8 mouse cellular contexts compared by ENCODE assay signal in genomic region chr9:21917493-21918034, GRCm38 (mm10). TPM values are rescaled to one million over a fixed set of nuclear protein-coding genes. Genes with fewer than 3 reads are reported as not detected.
DNase-seq lines count a peak whose midpoint lies in the region; ATAC-seq and TF ChIP-seq lines count a peak whose summit lies in the region.

No protein-coding gene starts in this region.

- intact Hi-C loops in left cerebral cortex, postnatal 36 days (cut with DNase I), result no loop called here

- peak overlapping the region; percentile 49 for H3K9ac ChIP-seq in kidney, embryonic 16.5 days (replicated peaks; ENCODE audit: low read length)
- H3K9ac ChIP-seq in embryonic facial prominence, embryonic 13.5 days, result peak overlapping the region; percentile 72
- H3K9ac ChIP-seq in hindbrain, embryonic 11.5 days (ENCODE audit: low read depth, low read length), result peak overlapping the region; percentile 69
- H3K9ac ChIP-seq in stomach, postnatal 0 days (ENCODE audit: low read length), result peak overlapping the region; percentile 92

- no peak for DNase-seq in kidney, adult 18-20 months
- no peak for DNase-seq in hindbrain, embryonic 11.5 days (ENCODE audit: low spot score)
- peak; percentile 85 to 90 for DNase-seq in left cerebral cortex, postnatal 36 days (ENCODE audit: low spot score in 2 of 2)
- peak; percentile 55 for DNase-seq in stomach, postnatal 0 days (ENCODE audit: low spot score)
- no peak for DNase-seq in thymus, postnatal 0 days (ENCODE audit: low spot score)

- 2% methylated on average over 32 of the region's 35 CpGs for WGBS in kidney, embryonic 16.5 days
- 2% methylated on average over 34 of the region's 35 CpGs for WGBS in embryonic facial prominence, embryonic 13.5 days
- WGBS in hindbrain, embryonic 11.5 days, result 2% methylated on average over 34 of the region's 35 CpGs
- 2% methylated on average over 35 of the region's 35 CpGs for WGBS in stomach, postnatal 0 days

- H3K27ac ChIP-seq in kidney, embryonic 16.5 days (ENCODE audit: low read length), result no peak overlapping the region
- H3K27ac ChIP-seq in embryonic facial prominence, embryonic 13.5 days, result no peak overlapping the region; the same call in 1 of the 2 replicates
- 0 out of 2 replicates have a peak overlapping the region, but pooled peaks have one; percentile 53 for H3K27ac ChIP-seq in hindbrain, embryonic 11.5 days (ENCODE audit: low read depth, low read length)
- H3K27ac ChIP-seq in stomach, postnatal 0 days (replicated peaks), result peak overlapping the region; percentile 99

- no peak for TF ChIP-seq CTCF in stomach, postnatal 0 days (IDR thresholded peaks at IDR 0.05; ENCODE audit: low read depth)

- H3K4me3 ChIP-seq in kidney, embryonic 16.5 days (ENCODE audit: low read length), result peak overlapping the region; percentile 50
- H3K4me3 ChIP-seq in embryonic facial prominence, embryonic 13.5 days, result peak overlapping the region; percentile 54
- H3K4me3 ChIP-seq in hindbrain, embryonic 11.5 days (ENCODE audit: low read depth, low read length), result peak overlapping the region; percentile 52
- H3K4me3 ChIP-seq in megakaryocyte, embryonic 14.5 days (replicated peaks), result peak overlapping the region; percentile 98
- peak overlapping the region; percentile 74 for H3K4me3 ChIP-seq in stomach, postnatal 0 days (ENCODE audit: low read depth, low read length)

- peaks cover 12% of the 10 kb centered on the region; the same call in 1 of the 2 replicates for H3K4me1 ChIP-seq in kidney, embryonic 16.5 days (ENCODE audit: insufficient read depth, low read length)
- H3K4me1 ChIP-seq in embryonic facial prominence, embryonic 13.5 days, result 0 out of 2 replicates have a peak, but pooled peaks cover 11% of the 10 kb centered on the region
- peaks cover 2% of the 10 kb centered on the region; the same call in 1 of the 2 replicates for H3K4me1 ChIP-seq in hindbrain, embryonic 11.5 days (replicated peaks; ENCODE audit: control insufficient read depth, insufficient read depth, low read length)
- peaks cover 49% of the 10 kb centered on the region for H3K4me1 ChIP-seq in megakaryocyte, embryonic 14.5 days
- no peaks in the 10 kb centered on the region for H3K4me1 ChIP-seq in stomach, postnatal 0 days (replicated peaks; ENCODE audit: control insufficient read depth, insufficient read depth)

- peak overlapping the region; percentile 66 for H3K4me2 ChIP-seq in kidney, embryonic 16.5 days (replicated peaks; ENCODE audit: low read depth, low read length)
- H3K4me2 ChIP-seq in embryonic facial prominence, embryonic 13.5 days, result peak overlapping the region; percentile 86
- peak overlapping the region; percentile 96 for H3K4me2 ChIP-seq in hindbrain, embryonic 11.5 days (replicated peaks; ENCODE audit: low read depth, low read length)
- H3K4me2 ChIP-seq in stomach, postnatal 0 days (replicated peaks; ENCODE audit: low read depth), result peak overlapping the region; percentile 90

- TF ChIP-seq EP300 in stomach, postnatal 0 days (optimal IDR thresholded peaks at IDR 0.05), result no peak

- no peaks in the 10 kb centered on the region for H3K36me3 ChIP-seq in kidney, embryonic 16.5 days (ENCODE audit: insufficient read depth, low read length)
- peaks cover 6% of the 10 kb centered on the region; the same call in 1 of the 2 replicates for H3K36me3 ChIP-seq in embryonic facial prominence, embryonic 13.5 days
- no peaks in the 10 kb centered on the region for H3K36me3 ChIP-seq in hindbrain, embryonic 11.5 days (ENCODE audit: control insufficient read depth, insufficient read depth, low read length)
- peaks cover 29% of the 10 kb centered on the region for H3K36me3 ChIP-seq in megakaryocyte, embryonic 14.5 days (replicated peaks; ENCODE audit: low read length)
- H3K36me3 ChIP-seq in stomach, postnatal 0 days (ENCODE audit: control insufficient read depth, insufficient read depth, low read length), result peaks cover 3% of the 10 kb centered on the region; the same call in 1 of the 2 replicates

- H3K9me3 ChIP-seq in kidney, embryonic 16.5 days (ENCODE audit: low read length), result no peaks in the 10 kb centered on the region
- H3K9me3 ChIP-seq in embryonic facial prominence, embryonic 13.5 days, result no peaks in the 10 kb centered on the region
- no peaks in the 10 kb centered on the region for H3K9me3 ChIP-seq in hindbrain, embryonic 11.5 days (ENCODE audit: control insufficient read depth, low read length)
- H3K9me3 ChIP-seq in megakaryocyte, embryonic 14.5 days, result no peaks in the 10 kb centered on the region
- no peaks in the 10 kb centered on the region for H3K9me3 ChIP-seq in stomach, postnatal 0 days (ENCODE audit: control insufficient read depth, low read length)

- no peaks in the 10 kb centered on the region for H3K27me3 ChIP-seq in kidney, embryonic 16.5 days (ENCODE audit: insufficient read depth, low read length)
- H3K27me3 ChIP-seq in embryonic facial prominence, embryonic 13.5 days, result peaks cover 25% of the 10 kb centered on the region
- H3K27me3 ChIP-seq in hindbrain, embryonic 11.5 days (ENCODE audit: control insufficient read depth, insufficient read depth, low read length), result peaks cover 5% of the 10 kb centered on the region; the same call in 1 of the 2 replicates
- peaks cover 9% of the 10 kb centered on the region for H3K27me3 ChIP-seq in megakaryocyte, embryonic 14.5 days (replicated peaks)
- no peaks in the 10 kb centered on the region for H3K27me3 ChIP-seq in stomach, postnatal 0 days (ENCODE audit: control insufficient read depth, insufficient read depth, low read length)

- no peak; the same call in none of the 2 replicates for ATAC-seq in kidney, embryonic 16.5 days (ENCODE audit: low FRiP score, low TSS enrichment)
- ATAC-seq in embryonic facial prominence, embryonic 13.5 days (ENCODE audit: insufficient number of reproducible peaks, insufficient read depth, low FRiP score, low TSS enrichment, low read depth), result peak; percentile 63
- peak; percentile 83; the same call in 1 of the 2 replicates for ATAC-seq in hindbrain, embryonic 11.5 days (ENCODE audit: low FRiP score)
- ATAC-seq in stomach, postnatal 0 days (ENCODE audit: low FRiP score, low TSS enrichment), result peak; percentile 45

RNA-seq across cellular contexts. Expression of gene Rab3d, which starts 0.4 kb away (rescaled TPM):
- 14.2 and 14.4 TPM in 2 replicates for polyA plus RNA-seq in kidney, embryonic 16.5 days (2015; fragmentation: Nextera tagmentation; extraction: Ambion mirVana)
- polyA plus RNA-seq in embryonic facial prominence, embryonic 13.5 days (2015; fragmentation: Nextera tagmentation; extraction: Ambion mirVana), result 16.6 and 18.2 TPM in 2 replicates
- polyA plus RNA-seq in hindbrain, embryonic 11.5 days (2014; fragmentation: Nextera tagmentation; extraction: Ambion mirVana), result 8.6 and 9.5 TPM in 2 replicates
- 10 to 100 TPM; 13.5 to 16.1 TPM for total RNA-seq in left cerebral cortex, postnatal 36 days (2021)
- 1.7 and 4.9 TPM in 2 replicates for polyA plus RNA-seq in megakaryocyte, embryonic 14.5 days (2012; ENCODE audit: insufficient read depth, low replicate concordance)
- 130 and 137 TPM in 2 replicates for polyA plus RNA-seq in stomach, postnatal 0 days (2015; fragmentation: Nextera tagmentation; extraction: Ambion mirVana)
- 14.3 and 14.7 TPM in 2 replicates for polyA plus RNA-seq in thymus, postnatal 0 days (2015; fragmentation: Nextera tagmentation; extraction: Ambion mirVana)

RNA-seq across cellular contexts. Expression of gene Ccdc159, which starts 9.7 kb away (rescaled TPM):
- 5.4 and 6.0 TPM in 2 replicates for polyA plus RNA-seq in kidney, embryonic 16.5 days (2015; fragmentation: Nextera tagmentation; extraction: Ambion mirVana)
- 4.1 and 4.3 TPM in 2 replicates for polyA plus RNA-seq in embryonic facial prominence, embryonic 13.5 days (2015; fragmentation: Nextera tagmentation; extraction: Ambion mirVana)
- 3.3 and 3.9 TPM in 2 replicates for polyA plus RNA-seq in hindbrain, embryonic 11.5 days (2014; fragmentation: Nextera tagmentation; extraction: Ambion mirVana)
- total RNA-seq in left cerebral cortex, postnatal 36 days (2021), result 10 to 100 TPM; 13.0 to 20.1 TPM
- 0.67 and 4.8 TPM in 2 replicates for polyA plus RNA-seq in megakaryocyte, embryonic 14.5 days (2012; ENCODE audit: insufficient read depth, low replicate concordance)
- 1.1 and 1.9 TPM in 2 replicates for polyA plus RNA-seq in stomach, postnatal 0 days (2015; fragmentation: Nextera tagmentation; extraction: Ambion mirVana)
- polyA plus RNA-seq in thymus, postnatal 0 days (2015; fragmentation: Nextera tagmentation; extraction: Ambion mirVana), result 0.24 and 0.40 TPM in 2 replicates

RNA-seq across cellular contexts. Expression of gene Tmem205, which starts 9.8 kb away (rescaled TPM):
- 70.3 and 75.4 TPM in 2 replicates for polyA plus RNA-seq in kidney, embryonic 16.5 days (2015; fragmentation: Nextera tagmentation; extraction: Ambion mirVana)
- 44.5 and 46.7 TPM in 2 replicates for polyA plus RNA-seq in embryonic facial prominence, embryonic 13.5 days (2015; fragmentation: Nextera tagmentation; extraction: Ambion mirVana)
- polyA plus RNA-seq in hindbrain, embryonic 11.5 days (2014; fragmentation: Nextera tagmentation; extraction: Ambion mirVana), result 34.7 and 39.3 TPM in 2 replicates
- total RNA-seq in left cerebral cortex, postnatal 36 days (2021), result 10 to 100 TPM; 32.8 to 38.5 TPM
- polyA plus RNA-seq in megakaryocyte, embryonic 14.5 days (2012; ENCODE audit: insufficient read depth, low replicate concordance), result 33.0 and 55.9 TPM in 2 replicates
- polyA plus RNA-seq in stomach, postnatal 0 days (2015; fragmentation: Nextera tagmentation; extraction: Ambion mirVana), result 95.0 and 95.7 TPM in 2 replicates
- polyA plus RNA-seq in thymus, postnatal 0 days (2015; fragmentation: Nextera tagmentation; extraction: Ambion mirVana), result 29.6 and 31.1 TPM in 2 replicates

RNA-seq across cellular contexts. Expression of gene Plppr2, which starts 19.3 kb away (rescaled TPM):
- polyA plus RNA-seq in kidney, embryonic 16.5 days (2015; fragmentation: Nextera tagmentation; extraction: Ambion mirVana), result 10.4 and 10.7 TPM in 2 replicates
- polyA plus RNA-seq in embryonic facial prominence, embryonic 13.5 days (2015; fragmentation: Nextera tagmentation; extraction: Ambion mirVana), result 12.7 and 14.5 TPM in 2 replicates
- 21.0 and 22.3 TPM in 2 replicates for polyA plus RNA-seq in hindbrain, embryonic 11.5 days (2014; fragmentation: Nextera tagmentation; extraction: Ambion mirVana)
- total RNA-seq in left cerebral cortex, postnatal 36 days (2021), result 100 to 1,000 TPM; 193 to 201 TPM
- 3.1 and 6.4 TPM in 2 replicates for polyA plus RNA-seq in megakaryocyte, embryonic 14.5 days (2012; ENCODE audit: insufficient read depth, low replicate concordance)
- 2.7 and 4.1 TPM in 2 replicates for polyA plus RNA-seq in stomach, postnatal 0 days (2015; fragmentation: Nextera tagmentation; extraction: Ambion mirVana)
- polyA plus RNA-seq in thymus, postnatal 0 days (2015; fragmentation: Nextera tagmentation; extraction: Ambion mirVana), result 0.36 and 0.51 TPM in 2 replicates

RNA-seq across cellular contexts. Expression of gene Swsap1, which starts 38.0 kb away (rescaled TPM):
- polyA plus RNA-seq in kidney, embryonic 16.5 days (2015; fragmentation: Nextera tagmentation; extraction: Ambion mirVana), result 9.0 TPM in 2 replicates
- polyA plus RNA-seq in embryonic facial prominence, embryonic 13.5 days (2015; fragmentation: Nextera tagmentation; extraction: Ambion mirVana), result 5.2 and 7.3 TPM in 2 replicates
- polyA plus RNA-seq in hindbrain, embryonic 11.5 days (2014; fragmentation: Nextera tagmentation; extraction: Ambion mirVana), result 14.6 and 20.4 TPM in 2 replicates
- 10 to 100 TPM; 14.8 to 15.2 TPM for total RNA-seq in left cerebral cortex, postnatal 36 days (2021)
- polyA plus RNA-seq in megakaryocyte, embryonic 14.5 days (2012; ENCODE audit: insufficient read depth, low replicate concordance), result 3.9 and 5.9 TPM in 2 replicates
- polyA plus RNA-seq in stomach, postnatal 0 days (2015; fragmentation: Nextera tagmentation; extraction: Ambion mirVana), result 4.2 and 5.4 TPM in 2 replicates
- 5.3 and 5.9 TPM in 2 replicates for polyA plus RNA-seq in thymus, postnatal 0 days (2015; fragmentation: Nextera tagmentation; extraction: Ambion mirVana)

Comparison
In these comparisons a context has a peak if more than half of its experiments do, and no peak if none do; other contexts are left out.
1. H3K27ac ChIP-seq: peak in hindbrain, embryonic 11.5 days (single experiment) and stomach, postnatal 0 days (single experiment); none in kidney, embryonic 16.5 days (single experiment) and embryonic facial prominence, embryonic 13.5 days (single experiment).
2. DNase-seq: peak in left cerebral cortex, postnatal 36 days (2 of 2) and stomach, postnatal 0 days (single experiment); none in kidney, adult 18-20 months (single experiment), hindbrain, embryonic 11.5 days (single experiment) and thymus, postnatal 0 days (single experiment).
3. Peak in every context shown above with its lines, with median percentiles within 50 percentile points of each other: H3K4me2 ChIP-seq, H3K4me3 ChIP-seq and H3K9ac ChIP-seq.